Mouse (Mus musculus) heart, embryonic 14.5 days (tissue): ENCODE data around the gene Tspo2. TPM values are rescaled to one million over a fixed set of nuclear protein-coding genes. Genes with fewer than 3 reads are reported as not detected.
A peak's percentile ranks its signal among the peaks of the same experiment; 100 is the strongest.

Experiments used
- ATAC-seq: fragments of 200-750 bp; cut with Nextera tagmentation; 2 replicates; pipeline ENCODE4 v1.8.0; 2017; ENCODE audit warnings: low read depth, moderate TSS enrichment; ENCODE audit not compliant: insufficient number of reproducible peaks, insufficient read depth, low FRiP score
- H3K27ac ChIP-seq, 2 experiments: fragments of 200-500 bp in 1 of 2; fragments of 300-500 bp in 1 of 2; sonication (generic) in 1 of 2; replicated peaks in 1 of 2; 2 replicates each; pipeline ENCODE4 v1.5.1; 2012 to 2014; ENCODE audit warnings: low read depth in 2 of 2, low read length in 2 of 2, control low read depth in 1 of 2, mild to moderate bottlenecking in 1 of 2, mixed read lengths in 1 of 2; ENCODE audit not compliant: control insufficient read depth in 1 of 2, insufficient read depth in 1 of 2
- H3K27me3 ChIP-seq: fragments of 300-500 bp; sonication (generic); 2 replicates; pipeline ENCODE4 v1.6.1; 2014; ENCODE audit warnings: mild to moderate bottlenecking, low read length, control low read depth; ENCODE audit not compliant: control insufficient read depth, insufficient read depth
- H3K36me3 ChIP-seq: fragments of 300-500 bp; sonication (generic); 2 replicates; pipeline ENCODE4 v1.6.1; 2014; ENCODE audit warnings: mild to moderate bottlenecking, control low read depth, low read length, mixed read lengths; ENCODE audit not compliant: control insufficient read depth, insufficient read depth
- H3K4me1 ChIP-seq, 2 experiments: fragments of 200-500 bp in 1 of 2; fragments of 300-500 bp in 1 of 2; sonication (generic) in 1 of 2; 2 replicates each; pipeline ENCODE4 v1.6.1; 2012 to 2014; ENCODE audit warnings: low read length in 2 of 2, control low read depth in 1 of 2, mixed read lengths in 1 of 2; ENCODE audit not compliant: control insufficient read depth in 2 of 2, insufficient read depth in 2 of 2
- H3K4me2 ChIP-seq: fragments of 300-500 bp; sonication (generic); 2 replicates; pipeline ENCODE4 v1.6.1; 2014; ENCODE audit warnings: mild to moderate bottlenecking, low read length
- H3K4me3 ChIP-seq, 2 experiments: fragments of 200-500 bp in 1 of 2; fragments of 300-500 bp in 1 of 2; sonication (generic) in 1 of 2; 2 replicates each; pipeline ENCODE4 v1.5.1; 2012 to 2014; ENCODE audit warnings: low read length in 2 of 2, mild to moderate bottlenecking in 2 of 2, control low read depth in 1 of 2, low read depth in 1 of 2, moderate library complexity in 1 of 2; ENCODE audit not compliant: control insufficient read depth in 1 of 2, insufficient read depth in 1 of 2
- H3K9ac ChIP-seq: fragments of 300-500 bp; sonication (generic); 2 replicates; pipeline ENCODE4 v1.6.1; 2014; ENCODE audit warnings: mild to moderate bottlenecking, low read length
- H3K9me3 ChIP-seq: fragments of 300-500 bp; sonication (generic); 2 replicates; pipeline ENCODE4 v1.6.1; 2016; ENCODE audit warnings: low read length, control low read depth; ENCODE audit not compliant: control insufficient read depth
- WGBS: fragments of 180-500 bp; shearing (Covaris S2); extraction: QIAGEN DNeasy Blood & Tissue Kit; methylation state at CpG from one replicate; pipeline ENCODE4 v1.1.7; 2014; 5-methylcytosine and 5-hydroxymethylcytosine counted together
- polyA plus RNA-seq: library from polyadenylated mRNA; unstranded; fragments of >200 nt; fragmentation: Nextera tagmentation; extraction: Ambion mirVana; gene quantifications from 2 replicates; pipeline ENCODE4 v1.2.1, GENCODE M21; 2014

The Tspo2 gene
- polyA plus RNA-seq, 1 experiment from 2014 or later: 3.6 TPM

- H3K27ac ChIP-seq: peak overlapping the region; percentile 95 to 100
- no peaks in the 10 kb centered on the region for H3K9me3 ChIP-seq
- H3K9ac ChIP-seq: peak overlapping the region; percentile 100
- 5% methylated on average over 8 of the region's 8 CpGs for WGBS
- H3K4me1 ChIP-seq: peaks cover 2 to 26% of the 10 kb centered on the region in 2 experiments; a peak in 2 of 4 replicates
- H3K36me3 ChIP-seq: peaks cover 12% of the 10 kb centered on the region
- peak overlapping the region; percentile 81 for H3K4me2 ChIP-seq
- ATAC-seq: no peak
- no peaks in the 10 kb centered on the region for H3K27me3 ChIP-seq
- H3K4me3 ChIP-seq: peak overlapping the region; percentile 62 to 95
Measured at GRCm38 (mm10) chr17:48407910-48408525, 43.3 kb downstream of the Tspo2 start.

DNA sequence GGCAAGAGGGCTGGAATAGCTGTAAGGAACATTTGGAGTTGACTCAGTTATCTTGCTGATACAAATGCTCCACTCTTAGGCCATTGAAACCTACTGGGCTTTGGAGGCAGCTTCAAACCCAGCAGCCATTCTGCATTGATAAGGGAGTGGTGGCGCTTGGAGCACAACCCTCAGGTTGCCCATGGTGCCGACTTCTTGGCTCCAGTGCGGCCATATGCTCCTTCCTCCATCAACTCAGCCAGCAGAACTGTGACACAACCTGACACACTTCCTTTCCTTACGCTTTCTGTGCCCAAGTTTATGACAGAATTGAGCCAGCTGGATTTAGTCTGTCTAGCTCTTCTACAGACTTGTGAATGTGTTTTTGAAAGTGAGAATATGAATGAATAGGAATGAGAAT, 44.2 kb downstream of the Tspo2 start:
- no peak overlapping the region for H3K27ac ChIP-seq
- no peaks in the 10 kb centered on the region for H3K27me3 ChIP-seq
- 0 out of 2 replicates have a peak overlapping the region, but pooled peaks have one; percentile 100 for H3K9ac ChIP-seq
- H3K4me2 ChIP-seq: peak overlapping the region; percentile 81; the same call in 1 of the 2 replicates
- peaks cover 9% of the 10 kb centered on the region for H3K36me3 ChIP-seq
- no peaks in the 10 kb centered on the region for H3K9me3 ChIP-seq
- no peak for ATAC-seq
- WGBS: 51% methylated on average over 4 of the region's 4 CpGs
- no peak overlapping the region for H3K4me3 ChIP-seq
- H3K4me1 ChIP-seq: peaks cover 2 to 26% of the 10 kb centered on the region in 2 experiments; a peak in 2 of 4 replicates

GRCm38 (mm10) chr17:48404706-48405105, 46.6 kb downstream of the Tspo2 start:
- H3K4me2 ChIP-seq: no peak overlapping the region
- WGBS: 57% methylated on average over 1 of the region's 1 CpGs
- no peaks in the 10 kb centered on the region for H3K27me3 ChIP-seq
- no peak overlapping the region for H3K9ac ChIP-seq
- H3K9me3 ChIP-seq: no peaks in the 10 kb centered on the region
- no peak overlapping the region for H3K27ac ChIP-seq
- H3K4me1 ChIP-seq: peaks cover 5 to 24% of the 10 kb centered on the region in 2 experiments; a peak in 3 of 4 replicates
- no peak overlapping the region for H3K4me3 ChIP-seq
- no peak for ATAC-seq
- H3K36me3 ChIP-seq: peaks cover 11% of the 10 kb centered on the region

DNA sequence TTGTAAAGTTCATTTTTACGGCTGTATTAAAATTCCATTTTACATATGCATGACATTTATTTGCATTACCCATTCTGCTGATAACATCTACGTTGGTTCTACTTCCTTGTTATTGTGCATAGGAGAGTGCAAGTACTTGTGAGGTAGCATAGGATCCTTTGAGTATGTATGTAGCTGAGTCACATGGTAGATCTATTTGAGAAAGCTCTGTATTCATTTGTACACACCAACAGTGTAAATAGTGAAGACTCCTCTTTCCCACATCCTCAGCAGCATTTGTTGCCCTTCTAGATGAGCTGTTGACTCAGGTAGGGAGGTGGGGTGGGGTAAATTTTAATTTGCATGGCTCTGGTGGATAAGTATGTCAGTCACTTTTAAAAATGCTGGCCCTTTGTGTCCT, 47.5 kb downstream of the Tspo2 start:
- Histone ChIP-seq H3K27me3 (no peaks in the 10 kb centered on the region), H3K9ac (no peak overlapping the region)

DNA sequence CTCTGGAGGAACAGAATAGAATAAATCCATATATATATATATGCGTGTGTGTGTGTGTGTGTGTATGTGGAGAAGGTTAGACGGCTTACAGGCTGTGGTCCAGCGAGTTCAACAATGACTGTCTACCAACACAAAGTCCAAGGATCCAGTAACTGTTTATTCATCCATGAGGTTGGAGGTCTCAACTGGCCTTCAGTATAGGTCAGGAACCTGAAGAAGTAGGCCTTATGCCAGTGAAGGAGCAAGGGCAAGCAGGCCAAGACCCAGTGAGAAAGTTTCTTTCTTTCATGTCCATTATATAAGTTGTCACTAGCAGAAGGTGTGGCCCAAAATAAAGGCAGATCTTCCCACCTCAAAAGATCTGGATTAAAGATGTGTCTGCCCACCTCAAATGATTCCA, 48.6 kb downstream of the Tspo2 start:
- Histone ChIP-seq H3K27ac (no peak overlapping the region), H3K4me3 (no peak overlapping the region), H3K4me2 (no peak overlapping the region), H3K9ac (no peak overlapping the region), H3K36me3 (peaks cover 30% of the 10 kb centered on the region), H3K4me1 (peaks cover 5 to 18% of the 10 kb centered on the region in 2 experiments; a peak in 3 of 4 replicates), H3K9me3 (no peaks in the 10 kb centered on the region), H3K27me3 (no peaks in the 10 kb centered on the region)
- 92% methylated on average over 3 of the region's 3 CpGs for WGBS
- no peak for ATAC-seq

More for the DNA sequence above, 47.5 kb downstream of the Tspo2 start:
- no peak for ATAC-seq
- Histone ChIP-seq H3K27ac (no peak overlapping the region), H3K4me3 (no peak overlapping the region), H3K4me1 (peaks cover 5 to 24% of the 10 kb centered on the region in 2 experiments; a peak in 3 of 4 replicates), H3K36me3 (peaks cover 19% of the 10 kb centered on the region), H3K4me2 (no peak overlapping the region), H3K9me3 (no peaks in the 10 kb centered on the region)
- 86% methylated on average over 2 of the region's 2 CpGs for WGBS

DNA sequence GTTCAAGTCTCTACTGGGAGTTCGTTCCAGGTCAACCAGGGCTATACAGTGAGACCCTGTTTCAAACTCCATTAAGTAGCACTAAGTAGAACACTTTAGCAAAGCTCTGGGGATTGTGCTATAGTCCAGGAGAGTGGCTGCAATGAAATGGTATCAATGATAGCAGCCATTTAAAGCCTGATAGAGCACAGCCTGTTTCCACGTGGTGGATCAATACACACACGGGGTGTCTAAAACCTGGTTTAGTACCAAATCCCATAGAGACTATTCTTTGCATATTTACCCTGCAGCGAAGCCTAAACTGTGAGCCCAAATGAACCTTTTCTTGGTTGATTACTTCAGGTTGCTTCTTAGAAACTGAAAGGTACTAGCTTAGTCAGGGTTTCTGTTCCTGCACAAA, 49.6 kb downstream of the Tspo2 start:
- no peak overlapping the region for H3K4me2 ChIP-seq
- ATAC-seq: no peak
- H3K4me1 ChIP-seq: peaks cover 4 to 10% of the 10 kb centered on the region in 2 experiments; a peak in 3 of 4 replicates
- no peaks in the 10 kb centered on the region for H3K9me3 ChIP-seq
- H3K4me3 ChIP-seq: no peak overlapping the region
- peaks cover 39% of the 10 kb centered on the region for H3K36me3 ChIP-seq
- 92% methylated on average over 4 of the region's 4 CpGs for WGBS
- no peak overlapping the region for H3K27ac ChIP-seq
- H3K27me3 ChIP-seq: no peaks in the 10 kb centered on the region
- no peak overlapping the region for H3K9ac ChIP-seq
